Mouse (Mus musculus) left cerebral cortex, postnatal 25 days (tissue): ENCODE measurements around the gene Trim59. TPM values are rescaled to one million over a fixed set of nuclear protein-coding genes. Genes with fewer than 3 reads are reported as not detected.
A peak's percentile ranks its signal among the peaks of the same experiment; 100 is the strongest.

ENCODE experiments used
- DNase-seq, 2 experiments: peaks; one replicate each; pipeline ENCODE4 v3.0.0; 2022; ENCODE audit warnings: low spot score in 2 of 2, mixed read lengths in 1 of 2
- intact Hi-C: fragments of 180-260 bp; cut with DNase I; formaldehyde crosslinking; loops from one replicate; pipeline ENCODE4 v1.15.1; 2025
- microRNA-seq, 2 experiments: library from miRNA; unstranded; fragments of <30 nt; microRNA quantifications; one replicate each; pipeline ENCODE4 v1.2.0; 2022
- total RNA-seq, 2 experiments: library from RNA; stranded (reverse); gene quantifications; 2 replicates each; pipeline ENCODE4 v1.2.3; 2021

Gene Trim59
- total RNA-seq, 2 experiments from 2014 or later, result 8.8 to 9.0 TPM

GRCm38 (mm10) chr3:69008873-69009272 is 35.7 kb downstream of the Trim59 start:
- intact Hi-C loops, result no loop called here

GRCm38 (mm10) chr3:69006246-69006760 is 38.3 kb downstream of the Trim59 start:
- DNase-seq, result no peak
- intact Hi-C loops, result no loop called here

More at GRCm38 (mm10) chr3:69008873-69009272, 35.7 kb downstream of the Trim59 start:
- DNase-seq, result no peak

DNA sequence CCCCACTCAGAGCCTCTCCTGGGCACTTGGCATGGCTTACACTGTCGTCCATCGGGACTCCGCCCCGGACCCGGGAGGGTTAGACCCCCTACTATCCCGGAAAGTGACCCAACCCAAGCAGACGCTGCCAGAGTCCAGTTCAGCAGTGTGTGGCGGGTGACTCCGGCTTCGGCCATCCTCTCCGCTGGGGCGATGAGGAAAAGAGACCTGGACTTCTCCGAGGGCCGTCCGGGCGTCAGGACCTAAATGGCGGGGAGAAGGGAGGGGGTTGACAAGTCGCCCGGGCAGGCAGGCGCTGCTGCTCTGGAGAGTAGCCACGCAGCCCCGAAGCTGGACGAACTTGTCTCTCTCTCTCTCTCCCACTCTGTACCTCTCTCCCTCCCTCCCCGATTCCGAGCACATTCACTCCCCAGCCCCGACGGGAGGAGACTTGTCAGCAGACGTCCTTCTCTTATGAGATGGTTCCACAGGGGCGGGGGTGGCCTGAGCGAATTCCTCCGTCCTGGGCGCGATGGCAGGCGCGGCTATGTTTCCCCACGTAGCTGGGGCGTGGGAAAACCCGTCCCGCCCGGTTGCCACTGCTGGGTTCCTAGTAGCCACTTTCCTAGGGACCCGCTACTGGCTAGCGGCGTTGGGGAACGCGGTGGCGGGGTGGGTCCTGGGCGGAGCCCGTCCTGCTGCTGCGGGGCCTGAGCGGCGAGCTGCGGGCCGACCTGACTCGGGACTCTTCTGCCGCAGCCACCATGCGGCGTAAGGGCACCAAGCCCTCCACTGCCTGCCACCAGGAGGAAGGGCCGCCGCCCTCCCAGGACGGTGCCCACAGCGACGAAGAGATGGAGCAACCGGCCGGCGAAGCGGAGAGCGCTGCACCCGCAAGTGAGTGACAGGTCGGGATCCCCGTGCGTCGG is 39.0 kb downstream of the Trim59 start:
- peak; percentile 4 to 14 for DNase-seq
- intact Hi-C loops, result loop anchor here (2.0 kb wide), 1 partner anchor 39 kb away; the partner anchor contains the start of gene Trim59

DNA sequence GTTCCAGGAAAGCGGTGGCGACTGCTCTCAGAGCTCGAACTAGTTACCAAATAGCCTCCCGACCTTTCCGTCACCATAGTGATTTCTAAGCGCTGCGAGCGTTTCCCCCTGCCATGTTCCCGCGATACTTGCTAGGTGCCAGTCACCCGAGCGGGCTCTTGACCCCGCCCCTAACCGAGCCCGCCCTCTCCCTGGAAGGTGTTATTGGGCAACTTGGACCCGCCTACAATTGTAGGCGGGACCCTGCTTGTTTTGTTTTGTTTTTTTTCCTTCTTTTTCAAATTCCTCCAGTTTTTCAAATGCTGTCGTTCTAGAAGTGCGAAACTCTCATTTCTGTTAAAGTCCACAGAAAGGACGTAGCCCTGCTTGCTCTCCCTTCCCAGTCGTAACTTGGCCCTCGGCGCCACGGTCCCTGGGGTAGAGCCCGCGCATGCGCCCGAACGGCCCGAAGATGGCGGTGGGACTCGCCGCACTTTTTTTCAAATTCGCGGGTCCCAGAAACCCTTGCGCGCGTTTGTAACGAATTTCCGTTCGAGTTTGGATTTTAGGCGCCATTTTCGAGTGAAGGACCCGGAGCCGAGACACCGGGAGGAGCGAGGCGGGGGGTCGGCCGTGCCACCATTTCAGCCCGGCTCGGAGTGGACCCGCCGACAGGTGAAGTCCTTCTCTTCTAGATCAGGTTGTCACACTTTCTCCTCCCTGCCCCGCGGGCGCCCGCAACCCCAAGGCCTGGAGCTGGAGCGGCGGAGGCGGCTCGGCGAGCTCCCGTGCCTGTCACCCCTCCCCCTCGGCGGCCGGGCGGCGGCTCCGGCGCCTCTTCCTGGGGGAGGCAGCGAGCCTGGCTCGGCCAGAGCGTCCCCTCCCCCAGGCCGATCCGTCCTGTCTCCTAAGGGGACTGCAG is 39.9 kb downstream of the Trim59 start, which contains the start of the genes Ift80 and Smc4:
Gene Ift80, minus strand, starts transcription at position 134 of the 901 bp plus-strand sequence.
Gene Smc4, plus strand, starts transcription at position 302 of the 901 bp plus-strand sequence.
- intact Hi-C loops, result loop anchor here (2.0 kb wide), 1 partner anchor 40 kb away; the partner anchor contains the start of gene Trim59
- peak; percentile 94 to 96 for DNase-seq

DNA sequence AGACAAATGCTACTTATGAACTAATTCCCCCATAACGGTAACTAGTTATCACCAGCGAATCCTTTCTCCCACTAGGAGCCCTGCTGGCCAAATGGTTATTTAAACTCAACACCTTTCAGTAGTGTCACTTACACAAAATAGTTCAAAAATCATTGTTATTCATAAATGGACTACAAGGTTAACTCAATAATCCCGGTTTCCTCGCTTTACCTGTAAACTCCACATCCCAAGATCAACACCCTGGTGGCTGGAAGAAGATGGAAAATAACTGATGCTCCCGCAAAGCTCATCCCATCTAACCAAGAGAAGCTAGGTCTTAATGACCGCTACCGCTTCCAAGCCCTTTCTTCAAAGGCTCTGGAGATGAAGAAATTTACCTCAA is 40.5 kb downstream of the Trim59 start:
- DNase-seq, result no peak
- intact Hi-C loops, result loop anchor here (2.0 kb wide), 1 partner anchor 41 kb away; the partner anchor contains the start of gene Trim59

GRCm38 (mm10) chr3:69002781-69003180 is 41.8 kb downstream of the Trim59 start:
- intact Hi-C loops, result no loop called here
- no peak for DNase-seq

DNA sequence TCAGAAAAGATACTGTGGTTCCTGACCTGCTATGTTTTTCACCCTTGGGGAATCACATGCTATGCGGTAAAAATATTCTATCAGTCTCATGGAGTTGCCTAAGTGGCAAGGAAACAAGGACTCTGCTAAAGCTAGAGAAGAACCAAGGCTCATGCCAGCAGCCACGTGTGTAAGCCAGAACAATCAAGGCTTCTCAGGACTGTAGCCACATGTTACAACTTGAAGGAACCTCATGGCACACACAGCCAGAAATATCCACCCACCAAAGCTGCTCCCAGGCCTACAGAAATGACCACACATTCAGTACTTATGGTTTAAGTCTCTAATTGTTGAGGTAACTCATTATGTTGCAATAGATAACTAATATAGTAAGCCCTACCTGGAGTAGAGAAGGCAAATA is 58.0 kb downstream of the Trim59 start:
- intact Hi-C loops, result no loop called here

More for the DNA sequence above, 58.0 kb downstream of the Trim59 start:
- no peak for DNase-seq

Small RNAs within 50 kb of the gene (microRNA-seq; reads per million reads assigned to microRNA genes)
- gene Mir15b, result 262 to 681 reads per million in 2 experiments
- gene Mir16-2, result 48.4 to 125 reads per million in 2 experiments

Other genes with a start within 250 kb of the Trim59 start
- gene 1110032F04Rik, start 175.2 kb downstream of the Trim59 start, total RNA-seq, result 10 to 100 TPM; 15.3 to 15.9 TPM
- 10 to 100 TPM; 22.3 to 23.9 TPM for gene Ift80, start 40.2 kb downstream of the Trim59 start, total RNA-seq
- gene Smc4, start 40.0 kb downstream of the Trim59 start, total RNA-seq, result 1 to 10 TPM; 5.3 to 5.6 TPM
- 10 to 100 TPM; 62.9 to 65.6 TPM for gene Kpna4, start 82.4 kb upstream of the Trim59 start, total RNA-seq
- not detected for gene Arl14, start 177.7 kb upstream of the Trim59 start, total RNA-seq